Mouse (Mus musculus): ENCODE results near the gene Fig4.

Gene Fig4

DNA sequence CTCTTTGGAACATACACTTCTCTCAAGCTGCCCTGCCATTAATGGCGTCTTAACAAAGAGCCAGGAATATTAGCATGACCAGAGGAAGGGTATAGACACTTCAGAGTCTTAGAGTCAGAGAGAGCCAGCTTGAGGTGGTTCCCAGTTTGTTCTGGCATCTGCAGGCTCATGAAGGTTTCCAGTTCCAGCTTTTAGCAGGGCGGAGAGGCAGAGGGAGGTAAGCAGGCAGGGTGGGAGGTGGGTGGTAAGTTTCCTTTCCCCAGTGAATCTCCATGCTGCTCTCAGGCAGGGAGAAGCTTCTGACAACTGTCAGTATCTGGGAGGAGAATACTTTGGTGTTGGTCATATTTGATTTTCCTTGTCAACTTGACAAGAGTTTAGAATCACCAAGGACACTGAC, 156.9 kb downstream of the Fig4 start:
- DNase-seq (ENCODE audit: low read depth, low spot score), result no peak

Measured in ES-CJ7 (cell line).